Mouse (Mus musculus) NIH3T3 (cell line): ENCODE data around the gene Cnp.
"Not testable (repeated sequence)": the region's sequence is repeated elsewhere in the genome, so short reads cannot be mapped to it uniquely, and the experiment has no call there.

Source experiments
- DNase-seq: peaks from one replicate; pipeline ENCODE4 v3.0.0-alpha.2; 2012; ENCODE audit warnings: low read depth

The Cnp gene

DNA sequence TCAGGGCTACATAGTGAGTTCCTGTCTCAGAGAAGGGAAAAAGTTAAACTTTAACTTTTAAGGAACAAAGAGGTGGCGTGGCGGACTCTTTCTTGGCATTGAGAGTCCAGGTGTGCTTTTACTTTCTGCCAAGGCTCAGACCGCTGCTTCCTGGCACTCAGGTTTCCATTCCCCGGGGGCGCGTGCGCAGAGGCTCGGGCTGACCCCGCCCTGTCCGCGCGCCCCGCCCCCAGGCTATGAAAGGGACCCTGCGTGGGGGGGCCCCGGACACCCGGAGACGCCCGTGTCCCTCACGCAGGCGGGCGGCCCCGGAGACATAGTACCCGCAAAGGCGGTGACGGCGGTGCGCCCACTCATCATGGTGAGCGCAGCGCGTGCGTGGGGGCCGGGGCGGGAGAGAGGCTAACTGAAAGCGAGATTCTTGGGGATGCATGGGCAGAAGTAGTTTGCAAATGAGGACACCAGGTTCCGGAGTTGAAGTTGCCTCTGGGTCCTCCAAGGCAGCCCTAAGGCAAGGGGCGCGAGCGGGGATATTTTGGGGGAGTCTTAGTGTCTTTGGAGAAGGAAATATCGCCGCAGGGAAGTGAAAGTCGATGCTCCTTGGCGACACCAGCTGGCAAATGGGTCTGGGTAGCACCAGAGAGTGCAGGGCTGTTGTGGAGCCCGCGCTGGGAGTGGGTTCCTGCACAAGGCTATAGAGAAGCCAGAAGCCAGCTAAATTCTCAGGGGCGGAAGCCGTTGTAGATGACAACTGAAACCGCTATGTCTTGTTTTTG, at the start of gene Cnp:
TSS of gene Cnp (plus strand) at position 197 of the 776 bp plus-strand sequence.
- peak; percentile 44 for DNase-seq

DNA sequence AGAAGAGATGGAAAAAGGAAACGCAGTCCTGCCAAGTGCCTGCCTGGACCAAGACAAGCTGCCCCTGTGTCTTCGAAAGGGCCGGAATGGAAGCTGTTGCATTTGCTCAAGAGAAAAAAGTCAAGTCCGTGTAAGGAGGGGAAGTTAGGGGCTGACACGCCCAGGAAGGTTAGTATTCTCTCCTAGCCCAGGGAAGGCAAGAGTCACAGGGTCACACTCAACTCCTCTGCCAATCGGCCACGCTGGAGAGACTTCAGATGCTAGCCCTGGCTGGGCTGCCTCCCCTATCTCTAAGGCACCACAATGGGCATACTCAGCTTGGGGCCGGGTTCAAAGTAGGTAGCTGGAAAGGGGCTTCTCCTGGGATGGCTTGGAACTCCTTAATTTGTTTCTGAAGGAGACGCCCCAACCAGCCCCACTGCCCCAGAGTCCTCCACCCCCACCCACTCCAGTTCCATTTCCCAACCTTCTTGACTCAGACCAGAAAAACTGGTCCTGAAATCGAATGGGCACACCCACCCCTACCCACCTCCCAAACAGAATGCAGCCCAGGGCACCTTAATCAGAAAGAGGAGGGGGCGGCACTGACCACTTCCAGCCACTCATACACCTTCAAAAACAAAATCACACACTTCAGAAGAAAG, 49.6 kb upstream of the Cnp start:
- DNase-seq: no peak

DNA sequence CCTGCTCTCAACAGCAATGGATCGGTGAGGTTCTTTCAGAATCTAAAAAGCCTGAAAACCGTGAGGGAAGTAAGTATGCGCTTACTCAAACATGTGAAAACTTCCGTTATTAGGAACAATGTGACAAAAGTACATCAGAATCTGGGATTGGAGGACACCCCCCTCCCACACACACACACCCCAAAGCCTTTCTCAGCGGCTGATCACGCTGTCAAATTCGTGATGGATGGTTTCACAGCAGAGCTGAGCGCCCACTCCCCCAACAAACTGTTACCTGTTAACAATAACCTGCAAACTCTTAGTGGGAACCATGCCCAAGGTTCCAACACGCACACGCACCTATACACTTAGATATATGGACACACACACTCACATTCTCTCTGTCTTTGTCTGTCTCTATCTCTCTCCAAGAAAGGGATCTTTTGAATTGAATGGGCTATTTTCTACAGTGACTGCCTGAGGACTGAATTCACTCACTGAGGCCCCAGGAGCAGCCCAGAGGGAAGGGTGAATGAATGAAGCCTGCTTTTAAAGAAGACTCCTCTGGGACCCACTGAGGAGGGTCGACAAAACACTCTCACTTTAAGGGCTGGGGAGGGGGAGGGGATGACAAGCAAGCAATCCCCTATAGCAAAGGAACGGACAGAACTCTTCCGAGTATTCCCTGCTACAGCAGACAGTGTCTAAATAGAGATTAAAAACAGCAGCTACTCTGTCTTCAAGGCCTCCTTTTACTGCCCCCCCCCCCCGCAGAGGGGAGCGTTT, 48.5 kb upstream of the Cnp start:
- DNase-seq: no peak

DNA sequence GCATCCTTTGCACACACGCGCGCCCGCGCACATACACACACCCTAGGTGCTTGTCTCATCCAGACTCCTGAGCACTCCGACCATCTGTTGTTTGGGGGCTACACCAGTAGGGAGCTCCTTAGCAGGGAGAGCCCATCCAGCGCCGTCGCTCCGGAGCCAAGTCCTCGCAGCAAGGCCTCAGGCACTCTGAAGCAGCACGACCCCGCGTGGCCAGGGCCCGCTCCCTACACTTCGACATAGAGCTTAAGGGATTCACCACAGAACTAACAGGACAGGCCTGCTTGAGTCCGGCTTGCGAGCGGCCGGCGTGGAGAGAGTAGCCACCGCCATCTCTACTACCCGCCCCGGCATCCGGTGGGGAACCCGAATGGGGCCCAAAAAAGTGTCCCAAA, 47.6 kb upstream of the Cnp start:
- peak; percentile 74 for DNase-seq

DNA sequence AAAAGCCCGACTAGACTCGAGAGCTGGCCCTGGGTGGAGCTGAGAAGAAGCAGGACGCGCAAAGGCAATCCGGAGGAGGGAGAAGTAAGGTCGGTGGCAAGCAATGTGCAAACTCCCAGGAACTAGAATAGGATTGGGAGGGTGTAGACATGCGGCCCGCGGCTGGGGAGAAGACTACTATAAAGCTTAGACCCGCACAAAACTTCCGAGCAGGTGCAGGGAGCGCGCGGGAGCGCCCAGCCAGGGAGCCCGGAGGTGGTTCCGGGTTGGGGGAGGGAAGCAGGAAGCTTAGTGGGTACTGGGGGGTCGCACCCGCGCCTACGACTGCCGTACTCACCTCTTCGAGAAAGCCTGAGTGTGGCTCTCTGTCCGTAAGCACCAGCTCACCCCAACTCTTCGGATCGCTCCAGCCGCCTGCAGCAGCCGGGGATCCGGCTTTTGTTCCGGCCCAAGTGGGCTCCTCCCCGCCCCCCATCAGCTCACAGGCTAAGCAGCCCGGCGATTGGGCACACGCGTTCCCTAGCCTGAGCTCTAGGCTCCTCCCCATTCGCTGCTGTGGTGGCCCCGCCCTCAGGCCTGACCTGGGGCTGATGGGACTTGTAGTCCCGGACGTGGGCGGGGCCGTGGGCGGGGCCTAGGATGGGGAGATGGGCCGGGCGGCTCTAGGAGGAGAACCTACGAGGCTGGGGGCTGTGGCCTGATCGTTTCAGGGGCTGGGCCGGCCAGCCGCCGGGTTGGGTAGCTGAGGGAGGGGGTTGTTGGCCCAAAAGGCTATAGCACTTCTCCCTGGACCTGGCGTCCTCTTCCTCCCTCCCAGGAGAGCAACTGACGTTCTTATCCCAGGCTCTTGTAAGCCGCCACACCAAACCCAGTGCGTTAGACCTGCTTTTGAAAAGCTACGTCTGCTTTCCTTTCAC, 47.0 kb upstream of the Cnp start, which contains the start of gene Acly:
TSS of gene Acly (minus strand) at position 543 of the 917 bp plus-strand sequence.
- DNase-seq: peak; percentile 100

DNA sequence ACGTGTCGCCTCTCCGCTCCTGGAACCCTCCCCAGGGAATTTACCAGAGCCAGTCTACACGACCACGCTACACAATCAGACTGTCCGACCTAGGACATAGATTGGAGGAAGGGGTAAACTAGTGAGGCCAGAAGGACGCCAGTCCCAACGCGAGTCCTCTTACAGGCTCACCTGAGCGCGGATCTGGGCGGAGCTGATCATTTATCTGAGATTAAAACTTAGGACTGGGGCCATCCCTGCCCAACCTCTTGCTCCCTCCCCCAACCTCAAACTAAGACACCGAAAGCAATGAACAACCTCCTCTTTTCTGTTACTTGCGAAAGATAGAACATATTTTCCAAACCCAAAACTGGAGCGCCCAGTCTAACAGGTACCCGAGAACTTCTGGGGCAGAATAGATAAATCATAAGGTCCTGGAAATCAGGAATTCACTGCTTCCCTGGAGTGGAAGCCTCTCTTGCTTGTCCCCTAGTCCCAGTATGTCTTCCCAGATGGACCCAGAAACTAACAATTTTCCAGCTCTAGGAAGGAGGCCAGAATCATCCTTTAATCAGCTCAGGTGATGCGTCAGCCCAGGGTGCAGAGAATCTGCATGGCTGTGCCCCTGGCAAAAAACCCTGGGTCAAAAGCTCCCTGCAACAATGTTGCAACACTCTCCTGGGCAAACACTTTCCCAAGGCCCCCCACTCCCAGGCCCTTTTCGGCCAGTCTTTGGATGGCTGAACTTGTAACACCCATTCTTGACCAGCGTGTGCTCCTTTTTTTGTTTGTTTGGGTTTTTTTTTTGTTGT, 46.1 kb upstream of the Cnp start:
- DNase-seq: no peak

DNA sequence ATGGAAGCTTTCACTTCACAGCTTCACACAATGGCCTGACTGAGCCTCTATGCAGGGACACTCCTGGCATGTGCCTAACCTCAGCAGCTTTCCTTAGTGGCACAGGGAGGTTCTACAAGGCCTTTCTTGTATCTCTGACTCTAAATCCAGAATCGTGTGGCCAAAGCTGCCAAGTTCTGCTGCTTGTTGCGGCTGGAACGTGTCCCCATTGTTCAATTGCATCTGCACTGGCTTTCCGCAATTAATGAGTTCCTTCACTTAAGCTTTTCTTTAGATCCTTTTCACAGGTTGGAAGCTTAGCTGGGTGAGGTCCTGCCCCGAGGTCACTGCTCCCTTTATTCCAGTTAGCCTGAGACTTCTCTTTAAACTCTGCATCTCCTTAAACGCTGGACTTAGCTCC, 40.8 kb upstream of the Cnp start:
- no peak for DNase-seq

DNA sequence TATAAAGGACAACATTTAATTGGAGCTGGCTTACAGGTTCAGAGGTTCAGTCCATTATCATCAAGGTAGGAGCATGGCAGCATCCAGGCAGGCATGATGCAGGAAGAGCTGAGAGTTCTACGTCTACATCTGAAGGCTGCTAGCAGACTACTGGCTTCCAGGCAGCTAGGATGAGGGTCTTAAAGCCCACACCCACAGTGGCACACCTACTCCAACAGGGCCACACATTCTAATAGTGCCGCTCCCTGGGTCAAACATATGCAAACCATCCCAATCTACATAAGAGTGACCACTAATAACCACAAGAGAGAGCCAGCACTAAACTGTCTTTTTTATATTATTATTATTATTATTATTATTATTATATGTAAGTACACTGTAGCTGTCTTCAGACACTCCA, 40.3 kb upstream of the Cnp start:
- DNase-seq: not testable (repeated sequence)

DNA sequence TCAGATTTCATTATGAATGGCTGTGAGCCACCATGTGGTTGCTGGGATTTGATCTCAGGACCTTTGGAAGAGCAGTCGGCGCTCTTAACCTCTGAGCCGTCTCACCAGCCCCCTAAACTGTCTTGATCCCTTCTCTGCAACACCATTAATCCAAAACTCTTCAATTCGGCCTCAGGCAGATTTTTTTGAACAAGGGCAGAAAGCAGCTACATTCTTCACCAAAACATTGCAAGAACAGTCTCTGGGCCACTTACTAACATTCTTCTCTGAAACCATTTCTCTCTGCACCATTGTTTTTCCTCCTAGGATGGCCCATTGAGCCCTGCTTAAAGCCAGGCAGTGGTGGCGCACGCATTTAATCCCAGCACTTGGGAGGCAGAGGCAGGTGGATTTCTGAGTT, 39.9 kb upstream of the Cnp start:
- DNase-seq: not testable (repeated sequence)

DNA sequence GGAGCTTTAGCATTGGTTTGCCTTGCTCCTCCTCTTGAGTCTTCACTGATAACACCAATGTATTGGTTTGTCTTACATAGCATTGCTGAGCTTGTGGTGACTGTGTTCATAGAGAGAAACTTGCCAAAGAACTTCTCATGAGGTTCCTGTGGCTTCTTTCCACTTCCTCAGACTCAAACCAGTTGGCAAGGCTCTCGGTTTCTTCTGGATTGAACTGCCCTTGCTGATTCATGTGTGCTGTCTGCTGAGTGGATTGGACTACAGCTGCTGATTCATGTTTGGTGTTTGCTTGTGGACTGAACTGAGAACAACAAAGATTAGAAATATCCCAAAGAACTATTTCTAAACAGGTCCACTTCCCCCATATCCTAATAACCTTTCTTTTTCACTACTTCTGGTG, 38.7 kb upstream of the Cnp start:
- DNase-seq: peak; percentile 72

DNA sequence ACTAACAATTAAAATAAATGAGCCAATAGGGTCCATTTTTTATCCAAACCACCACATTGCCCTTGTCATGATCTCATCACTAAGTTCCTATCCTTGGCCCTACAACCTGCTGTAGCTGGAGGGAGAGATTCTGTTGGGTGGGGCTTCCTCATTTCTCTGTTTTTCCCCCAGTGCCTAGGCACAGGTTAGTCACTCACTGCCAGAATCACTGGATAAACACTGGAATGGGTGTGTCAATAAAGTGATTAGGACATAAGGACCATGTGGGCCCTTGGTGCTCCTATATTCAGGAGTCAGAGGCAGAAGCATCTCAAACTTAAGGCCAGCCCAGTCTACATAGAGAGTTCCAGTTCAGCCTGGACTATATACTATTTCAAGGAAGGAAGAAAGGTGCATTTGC, 38.2 kb upstream of the Cnp start:
- DNase-seq: no peak

DNA sequence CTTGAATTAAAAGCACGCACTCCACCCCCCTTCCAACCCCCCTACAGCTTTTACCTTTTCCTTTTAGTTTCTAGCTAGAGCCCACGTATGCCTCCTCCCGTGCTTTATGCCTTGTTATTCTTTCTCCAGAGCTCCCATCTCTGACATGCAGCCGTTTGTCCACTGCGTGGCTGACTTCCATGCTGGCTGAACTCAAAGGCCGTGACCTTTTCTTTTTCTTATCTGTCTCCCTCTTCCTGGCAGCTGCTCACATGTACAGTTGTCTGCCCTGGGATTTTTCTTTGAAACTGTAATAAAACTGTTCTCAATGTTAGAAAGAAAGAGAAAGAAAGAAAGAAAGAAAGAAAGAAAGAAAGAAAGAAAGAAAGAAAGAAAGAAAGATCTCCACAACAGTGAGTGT, 33.7 kb upstream of the Cnp start:
- DNase-seq: no peak

DNA sequence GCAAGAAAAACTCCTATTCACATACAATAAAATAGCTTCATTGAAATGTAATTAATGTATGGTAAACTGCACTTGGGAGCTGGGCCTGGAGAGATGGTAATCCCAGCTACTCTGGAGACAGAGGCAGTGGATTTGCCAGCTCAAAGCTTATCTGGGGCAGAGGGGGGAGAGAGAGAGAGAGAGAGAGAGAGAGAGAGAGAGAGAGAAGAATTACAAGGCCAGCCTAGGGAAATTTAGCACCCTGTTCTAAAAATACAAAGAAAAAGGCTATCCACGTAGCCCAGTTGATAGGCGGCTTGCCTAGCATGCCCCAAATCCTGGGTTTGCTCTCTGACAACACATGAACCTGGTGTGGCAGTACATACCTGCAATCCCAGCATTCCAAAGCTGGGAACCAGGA, 33.1 kb upstream of the Cnp start:
- DNase-seq: no peak

DNA sequence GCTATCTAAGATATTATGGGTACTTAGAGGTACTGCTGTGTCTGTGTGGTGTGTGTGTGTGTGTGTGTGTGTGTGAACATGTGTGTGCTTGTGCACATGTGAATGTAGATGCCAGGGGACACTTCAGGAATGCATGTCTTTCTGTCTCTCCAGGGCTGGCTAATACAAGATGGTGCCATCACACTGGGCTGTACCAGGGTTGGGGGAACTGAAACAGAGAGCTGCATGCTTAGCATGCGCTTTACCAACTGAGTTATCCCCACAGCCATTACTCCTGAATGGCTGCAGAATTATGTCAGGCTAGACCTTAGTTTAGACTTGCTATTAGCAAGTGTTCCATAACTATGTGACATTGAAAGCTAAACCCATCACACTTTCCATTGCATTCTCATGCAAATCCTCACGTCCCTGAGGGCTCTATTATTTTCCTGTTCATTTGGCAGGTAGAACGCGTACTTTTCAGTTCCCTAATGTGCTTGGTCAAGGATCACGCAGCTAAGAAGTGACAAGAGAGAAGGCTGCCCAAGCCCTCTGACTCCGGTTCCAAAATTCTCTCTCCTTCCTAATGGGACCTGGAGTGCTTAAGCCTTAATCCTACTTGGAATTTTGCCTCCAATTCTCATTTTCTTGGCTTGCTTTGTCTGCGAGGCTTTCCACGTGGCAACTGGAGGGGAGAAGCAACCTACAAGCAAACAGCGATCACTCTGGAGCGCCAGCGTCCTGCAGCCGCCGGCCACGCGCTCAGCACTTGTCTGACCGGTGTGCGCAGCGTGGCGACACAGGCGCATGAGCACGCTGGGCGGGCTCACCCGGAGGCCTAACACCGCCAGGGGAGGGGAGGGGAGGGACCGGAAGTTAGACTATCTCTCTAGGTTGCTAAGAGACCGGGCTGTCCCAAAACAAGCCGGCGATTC, 29.6 kb upstream of the Cnp start, which contains the start of gene Ttc25:
TSS of gene Ttc25 (plus strand) at position 776 of the 914 bp plus-strand sequence.
- DNase-seq: peak; percentile 94

DNA sequence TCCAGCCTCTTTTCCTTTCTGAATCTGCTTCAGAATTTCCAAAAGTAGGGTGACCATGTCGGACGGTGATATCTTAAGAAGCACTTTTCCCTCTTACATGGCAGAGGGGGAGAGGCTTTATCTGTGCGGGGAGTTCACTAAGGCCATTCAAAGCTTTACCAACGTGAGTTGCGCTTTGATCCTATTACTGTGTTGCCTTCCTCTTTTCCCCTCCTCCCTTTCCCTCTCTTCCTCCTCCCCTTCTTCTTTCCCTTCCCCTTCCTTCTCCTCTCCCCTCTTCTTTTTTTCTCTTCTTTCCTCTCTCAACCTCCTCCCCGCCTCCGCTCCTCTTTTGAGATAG, 29.0 kb upstream of the Cnp start:
- DNase-seq: no peak

DNA sequence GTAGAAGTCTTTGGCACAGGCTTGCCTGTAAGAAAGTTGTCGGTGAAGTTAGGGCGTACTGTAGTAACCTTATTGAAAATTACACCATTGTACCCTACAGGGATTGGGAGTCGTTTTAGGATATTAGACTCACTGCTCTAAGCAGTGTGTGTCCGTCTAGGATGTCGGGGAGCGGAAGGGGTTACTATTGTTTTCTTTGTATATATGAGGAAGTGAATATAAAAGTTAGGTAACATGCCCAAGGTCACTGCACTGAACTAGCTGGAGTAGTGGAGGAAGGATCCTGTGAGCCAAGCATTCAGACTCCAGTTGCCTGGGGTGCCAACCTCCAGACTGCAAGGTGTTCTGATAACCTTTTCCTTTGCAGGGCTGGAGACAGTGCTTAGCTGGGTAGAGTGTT, 27.7 kb upstream of the Cnp start:
- no peak for DNase-seq

DNA sequence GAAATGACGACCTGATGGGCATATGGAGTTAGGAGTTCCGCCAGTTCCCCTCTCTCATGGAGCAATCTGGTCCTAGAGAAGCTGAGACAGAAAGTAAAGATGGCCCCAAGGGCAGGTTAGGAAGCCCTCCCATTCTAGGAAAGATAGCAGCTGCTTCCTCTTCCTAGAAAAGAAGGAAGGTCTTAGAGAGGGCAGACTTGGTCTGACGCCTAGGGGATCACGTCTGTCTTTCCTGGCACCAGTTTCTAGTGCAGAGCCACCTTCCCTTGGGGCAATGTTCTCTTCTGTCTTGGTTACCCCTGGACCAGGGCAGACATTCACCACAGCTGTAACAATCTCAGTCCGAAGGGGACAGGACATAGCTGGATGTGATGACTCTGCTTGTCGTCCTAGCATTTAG, 26.6 kb upstream of the Cnp start:
- DNase-seq: no peak

DNA sequence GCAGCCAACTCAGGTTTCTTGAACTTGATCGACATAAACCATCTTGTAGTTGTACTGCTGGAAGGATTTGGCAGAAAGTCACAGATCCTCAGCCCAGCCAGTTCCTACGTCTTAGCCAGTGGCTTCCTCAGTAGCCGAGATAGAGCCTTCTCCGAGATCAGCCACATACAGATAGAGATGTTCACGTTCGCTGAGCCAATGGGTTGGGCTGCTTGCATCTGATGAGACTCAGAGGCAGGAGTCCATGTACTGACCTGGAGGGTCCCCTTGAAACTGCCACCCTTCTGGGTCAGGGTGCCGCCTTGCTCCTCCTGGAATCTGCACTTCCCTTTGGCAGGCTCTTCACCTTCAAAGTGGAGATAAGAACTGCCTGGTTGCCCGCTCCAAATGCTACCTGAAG, 25.2 kb upstream of the Cnp start:
- no peak for DNase-seq

DNA sequence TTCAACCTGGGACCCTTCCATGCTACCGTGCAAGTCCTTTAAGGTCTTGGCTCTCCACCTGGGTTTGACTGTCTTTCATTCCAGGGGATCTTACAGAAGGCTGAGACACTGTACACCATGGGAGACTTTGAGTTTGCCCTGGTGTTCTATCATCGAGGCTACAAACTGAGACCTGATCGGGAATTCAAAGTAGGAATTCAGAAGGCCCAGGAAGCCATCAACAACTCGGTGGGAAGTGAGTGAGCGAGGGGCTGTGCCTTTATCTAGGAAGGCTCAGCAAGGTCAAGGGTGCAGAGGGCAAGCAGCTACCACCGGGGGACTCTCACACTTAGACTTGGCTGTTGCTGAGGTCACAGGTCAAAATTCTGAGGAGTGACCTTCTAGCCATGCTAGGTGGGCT, 24.6 kb upstream of the Cnp start:
- DNase-seq: no peak

DNA sequence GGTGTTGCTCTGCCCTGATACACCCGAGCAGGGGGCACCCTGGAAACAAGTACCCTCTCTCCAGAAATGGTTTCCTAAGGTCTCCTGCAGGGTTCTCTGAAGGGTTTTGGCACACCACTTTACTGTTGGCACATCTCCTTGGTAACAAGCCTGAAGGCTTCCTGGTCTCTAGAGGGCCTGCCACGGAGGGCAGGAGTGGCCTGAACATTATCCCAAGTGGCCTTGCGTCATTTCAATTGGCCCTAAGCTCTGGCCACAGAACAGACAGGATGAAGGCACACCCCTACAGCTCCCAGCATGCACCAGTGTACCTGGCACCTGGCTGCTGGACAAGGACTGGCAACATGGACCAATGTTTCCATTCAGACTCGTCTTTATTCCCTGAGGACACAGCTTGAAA, 21.9 kb upstream of the Cnp start:
- DNase-seq: no peak
